Mouse (Mus musculus) hindbrain, embryonic 13.5 days (tissue): ENCODE data around the gene Tsc22d3. TPM values are rescaled to one million over a fixed set of nuclear protein-coding genes. Genes with fewer than 3 reads are reported as not detected.

Experiments
- ATAC-seq: fragments of 200-750 bp; cut with Nextera tagmentation; 2 replicates; pipeline ENCODE4 v1.8.0; 2017; ENCODE audit warnings: moderate TSS enrichment; ENCODE audit not compliant: low FRiP score
- H3K27ac ChIP-seq: fragments of 300-500 bp; sonication (generic); 2 replicates; pipeline ENCODE4 v1.5.1; 2015; ENCODE audit warnings: inconsistent platforms, mild to moderate bottlenecking, moderate library complexity
- H3K27me3 ChIP-seq: fragments of 300-500 bp; sonication (generic); 2 replicates; pipeline ENCODE4 v1.6.1; 2015; ENCODE audit warnings: mild to moderate bottlenecking, inconsistent platforms
- H3K36me3 ChIP-seq: fragments of 300-500 bp; sonication (generic); 2 replicates; pipeline ENCODE4 v1.6.1; 2015; ENCODE audit warnings: mild to moderate bottlenecking, inconsistent platforms
- H3K4me1 ChIP-seq: fragments of 300-500 bp; sonication (generic); replicated peaks from 2 replicates; pipeline ENCODE4 v1.6.1; 2015; ENCODE audit warnings: inconsistent platforms
- H3K4me2 ChIP-seq: fragments of 300-500 bp; sonication (generic); 2 replicates; pipeline ENCODE4 v1.6.1; 2015; ENCODE audit warnings: inconsistent platforms, mild to moderate bottlenecking, moderate library complexity
- H3K4me3 ChIP-seq: fragments of 300-500 bp; sonication (generic); 2 replicates; pipeline ENCODE4 v1.5.1; 2015; ENCODE audit warnings: mild to moderate bottlenecking, inconsistent platforms
- H3K9ac ChIP-seq: fragments of 300-500 bp; sonication (generic); 2 replicates; pipeline ENCODE4 v1.6.1; 2015; ENCODE audit warnings: mild to moderate bottlenecking, inconsistent platforms
- H3K9me3 ChIP-seq: fragments of 300-500 bp; sonication (generic); 2 replicates; pipeline ENCODE4 v1.6.1; 2016; ENCODE audit warnings: inconsistent platforms
- WGBS: fragments of 180-500 bp; shearing (Covaris S2); methylation state at CpG from one replicate; pipeline ENCODE4 v1.1.7; 2015; 5-methylcytosine and 5-hydroxymethylcytosine counted together
- polyA plus RNA-seq: library from polyadenylated mRNA; unstranded; fragments of >200 nt; fragmentation: Nextera tagmentation; extraction: Ambion mirVana; gene quantifications from 2 replicates; pipeline ENCODE4 v1.2.1, GENCODE M21; 2015

Gene Tsc22d3
- polyA plus RNA-seq, 1 experiment from 2014 or later: 127 TPM

GRCm38 (mm10) chrX:140538649-140539048 lies 61.8 kb downstream of the Tsc22d3 start:
- Histone ChIP-seq H3K4me2 (no peak overlapping the region), H3K9me3 (no peaks in the 10 kb centered on the region), H3K4me3 (no peak overlapping the region), H3K9ac (no peak overlapping the region), H3K4me1 (peaks cover 17% of the 10 kb centered on the region), H3K36me3 (no peaks in the 10 kb centered on the region), H3K27ac (no peak overlapping the region), H3K27me3 (peaks cover 77% of the 10 kb centered on the region)
- WGBS: 91% methylated on average over 2 of the region's 2 CpGs
- no peak for ATAC-seq

- no peak overlapping the region for H3K4me3 ChIP-seq
- H3K36me3 ChIP-seq: no peaks in the 10 kb centered on the region
- WGBS: 45% methylated on average over 6 of the region's 6 CpGs
- peaks cover 70% of the 10 kb centered on the region for H3K27me3 ChIP-seq
- H3K9me3 ChIP-seq: no peaks in the 10 kb centered on the region
- no peak overlapping the region for H3K9ac ChIP-seq
- peaks cover 13% of the 10 kb centered on the region for H3K4me1 ChIP-seq
- no peak for ATAC-seq
- H3K27ac ChIP-seq: no peak overlapping the region
- H3K4me2 ChIP-seq: no peak overlapping the region
Measured at GRCm38 (mm10) chrX:140537662-140538061, 62.8 kb downstream of the Tsc22d3 start.

- 57% methylated on average over 1 of the region's 1 CpGs for WGBS
- H3K27me3 ChIP-seq: peaks cover 71% of the 10 kb centered on the region
Measured at GRCm38 (mm10) chrX:140535487-140535886, 65.0 kb downstream of the Tsc22d3 start.

GRCm38 (mm10) chrX:140534306-140534705 lies 66.2 kb downstream of the Tsc22d3 start:
- no peak overlapping the region for H3K9ac ChIP-seq
- no peak overlapping the region for H3K27ac ChIP-seq
- H3K4me1 ChIP-seq: no peaks in the 10 kb centered on the region
- H3K27me3 ChIP-seq: peaks cover 74% of the 10 kb centered on the region
- H3K9me3 ChIP-seq: no peaks in the 10 kb centered on the region
- no peak overlapping the region for H3K4me2 ChIP-seq
- H3K36me3 ChIP-seq: no peaks in the 10 kb centered on the region
- 59% methylated on average over 3 of the region's 3 CpGs for WGBS
- H3K4me3 ChIP-seq: no peak overlapping the region
- ATAC-seq: no peak

More at GRCm38 (mm10) chrX:140535487-140535886, 65.0 kb downstream of the Tsc22d3 start:
- H3K9me3 ChIP-seq: no peaks in the 10 kb centered on the region
- no peak overlapping the region for H3K9ac ChIP-seq
- no peak overlapping the region for H3K4me3 ChIP-seq
- no peak overlapping the region for H3K27ac ChIP-seq
- H3K4me1 ChIP-seq: peaks cover 2% of the 10 kb centered on the region; the same call in 1 of the 2 replicates
- H3K36me3 ChIP-seq: no peaks in the 10 kb centered on the region
- no peak for ATAC-seq
- H3K4me2 ChIP-seq: no peak overlapping the region

- no peak overlapping the region for H3K4me2 ChIP-seq
- no peak for ATAC-seq
- H3K4me3 ChIP-seq: no peak overlapping the region
- no peaks in the 10 kb centered on the region for H3K36me3 ChIP-seq
- 81% methylated on average over 5 of the region's 6 CpGs for WGBS
- no peak overlapping the region for H3K27ac ChIP-seq
- no peaks in the 10 kb centered on the region for H3K9me3 ChIP-seq
- no peaks in the 10 kb centered on the region for H3K4me1 ChIP-seq
- no peak overlapping the region for H3K9ac ChIP-seq
- H3K27me3 ChIP-seq: peaks cover 67% of the 10 kb centered on the region
Measured at GRCm38 (mm10) chrX:140532325-140532724, 68.1 kb downstream of the Tsc22d3 start.

- Histone ChIP-seq H3K4me2 (no peak overlapping the region), H3K36me3 (no peaks in the 10 kb centered on the region), H3K27me3 (peaks cover 60% of the 10 kb centered on the region), H3K4me1 (no peaks in the 10 kb centered on the region), H3K9me3 (no peaks in the 10 kb centered on the region), H3K9ac (no peak overlapping the region), H3K4me3 (no peak overlapping the region), H3K27ac (no peak overlapping the region)
- no peak for ATAC-seq
- 88% methylated on average over 2 of the region's 2 CpGs for WGBS
Measured at GRCm38 (mm10) chrX:140531356-140531755, 69.1 kb downstream of the Tsc22d3 start.

- Histone ChIP-seq H3K27ac (no peak overlapping the region), H3K4me3 (no peak overlapping the region)
Measured at GRCm38 (mm10) chrX:140530632-140531031, 69.8 kb downstream of the Tsc22d3 start.

GRCm38 (mm10) chrX:140529074-140529561 lies 71.3 kb downstream of the Tsc22d3 start:
- H3K4me2 ChIP-seq: no peak overlapping the region
- no peaks in the 10 kb centered on the region for H3K9me3 ChIP-seq
- no peak overlapping the region for H3K4me3 ChIP-seq
- WGBS: 86% methylated on average over 5 of the region's 5 CpGs
- H3K36me3 ChIP-seq: no peaks in the 10 kb centered on the region
- peaks cover 46% of the 10 kb centered on the region; the same call in 1 of the 2 replicates for H3K27me3 ChIP-seq
- no peak overlapping the region for H3K27ac ChIP-seq
- H3K9ac ChIP-seq: no peak overlapping the region
- H3K4me1 ChIP-seq: no peaks in the 10 kb centered on the region
- no peak for ATAC-seq

More at GRCm38 (mm10) chrX:140530632-140531031, 69.8 kb downstream of the Tsc22d3 start:
- ATAC-seq: no peak
- H3K9me3 ChIP-seq: no peaks in the 10 kb centered on the region
- no peak overlapping the region for H3K4me2 ChIP-seq
- no peak overlapping the region for H3K9ac ChIP-seq
- peaks cover 56% of the 10 kb centered on the region for H3K27me3 ChIP-seq
- H3K36me3 ChIP-seq: no peaks in the 10 kb centered on the region
- WGBS: 79% methylated on average over 5 of the region's 5 CpGs
- H3K4me1 ChIP-seq: no peaks in the 10 kb centered on the region

- no peak for ATAC-seq
- Histone ChIP-seq H3K4me1 (no peaks in the 10 kb centered on the region), H3K36me3 (no peaks in the 10 kb centered on the region), H3K9me3 (no peaks in the 10 kb centered on the region), H3K27me3 (peaks cover 45% of the 10 kb centered on the region; the same call in 1 of the 2 replicates), H3K27ac (no peak overlapping the region), H3K4me3 (no peak overlapping the region), H3K9ac (no peak overlapping the region), H3K4me2 (no peak overlapping the region)
- 67% methylated on average over 6 of the region's 6 CpGs for WGBS
Measured at GRCm38 (mm10) chrX:140527231-140527630, 73.2 kb downstream of the Tsc22d3 start.

GRCm38 (mm10) chrX:140526253-140526618 lies 74.2 kb downstream of the Tsc22d3 start:
- H3K27me3 ChIP-seq: peaks cover 38% of the 10 kb centered on the region; the same call in 1 of the 2 replicates

GRCm38 (mm10) chrX:140525604-140526252 lies 74.7 kb downstream of the Tsc22d3 start:
- H3K4me3 ChIP-seq: no peak overlapping the region
- H3K9ac ChIP-seq: no peak overlapping the region
- peaks cover 34% of the 10 kb centered on the region; the same call in 1 of the 2 replicates for H3K27me3 ChIP-seq
- H3K9me3 ChIP-seq: no peaks in the 10 kb centered on the region
- H3K4me2 ChIP-seq: no peak overlapping the region
- no peak for ATAC-seq
- 91% methylated on average over 7 of the region's 7 CpGs for WGBS
- H3K27ac ChIP-seq: no peak overlapping the region
- H3K4me1 ChIP-seq: no peaks in the 10 kb centered on the region
- no peaks in the 10 kb centered on the region for H3K36me3 ChIP-seq

More at GRCm38 (mm10) chrX:140526253-140526618, 74.2 kb downstream of the Tsc22d3 start:
- 96% methylated on average over 5 of the region's 5 CpGs for WGBS
- Histone ChIP-seq H3K9me3 (no peaks in the 10 kb centered on the region), H3K4me3 (no peak overlapping the region), H3K4me2 (no peak overlapping the region), H3K36me3 (no peaks in the 10 kb centered on the region), H3K9ac (no peak overlapping the region), H3K4me1 (no peaks in the 10 kb centered on the region), H3K27ac (no peak overlapping the region)
- no peak for ATAC-seq

GRCm38 (mm10) chrX:140524231-140524630 lies 76.2 kb downstream of the Tsc22d3 start:
- H3K36me3 ChIP-seq: no peaks in the 10 kb centered on the region
- no peaks in the 10 kb centered on the region for H3K9me3 ChIP-seq
- no peak overlapping the region for H3K4me3 ChIP-seq
- ATAC-seq: no peak
- whole genome bisulfite sequencing: 89% methylated on average over 5 of the region's 5 CpGs
- H3K4me2 ChIP-seq: no peak overlapping the region
- no peak overlapping the region for H3K9ac ChIP-seq
- H3K4me1 ChIP-seq: no peaks in the 10 kb centered on the region; the same call in 1 of the 2 replicates
- no peak overlapping the region for H3K27ac ChIP-seq
- H3K27me3 ChIP-seq: peaks cover 36% of the 10 kb centered on the region
